In the genomic region with DNA sequence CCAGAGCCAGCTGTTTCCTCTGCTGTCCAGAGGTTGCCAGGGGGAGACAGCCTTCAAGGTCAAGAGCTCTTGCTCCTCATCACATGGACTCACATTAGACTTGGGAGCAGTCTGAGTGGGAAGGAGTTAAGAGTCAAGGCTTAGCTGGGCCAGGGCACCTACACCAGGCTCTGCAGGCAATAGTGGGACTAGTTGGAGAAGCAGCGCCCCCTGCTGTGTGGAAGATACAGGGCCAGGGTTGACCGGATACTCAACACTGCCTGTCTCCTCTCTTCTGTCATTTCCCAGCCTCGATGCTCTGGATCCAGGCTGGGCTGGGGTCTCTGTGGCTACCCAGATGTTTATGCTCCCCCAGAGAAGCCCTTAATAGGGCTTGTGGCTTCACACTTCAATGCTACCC, we compare ENCODE assay signal across 8 mouse cellular contexts. TPM values are rescaled to one million over a fixed set of nuclear protein-coding genes. Genes with fewer than 3 reads are reported as not detected.
DNase-seq lines count a peak whose midpoint lies in the region; TF ChIP-seq lines count a peak whose summit lies in the region.

No protein-coding gene starts in this region.

- H3K27ac ChIP-seq in gastrocnemius, adult 2 months: no peak overlapping the region
- no peak overlapping the region for H3K27ac ChIP-seq in testis, adult 2 months (ENCODE audit: control insufficient read depth, insufficient read depth, low read depth, low read length)

- H3K4me1 ChIP-seq in testis, adult 2 months (ENCODE audit: control insufficient read depth, insufficient read depth, low read length): peaks cover 9% of the 10 kb centered on the region

- H3K27me3 ChIP-seq in testis, adult 2 months (ENCODE audit: control insufficient read depth, insufficient read depth, low read length): no peaks in the 10 kb centered on the region

- peak; percentile 58 for TF ChIP-seq CTCF in gastrocnemius, adult 2 months (IDR thresholded peaks at IDR 0.05)
- TF ChIP-seq CTCF in testis, adult 2 months (IDR thresholded peaks at IDR 0.05; ENCODE audit: control insufficient read depth, insufficient read depth, insufficient replicate concordance, low read depth, low read length): peak; percentile 68; the same call in 1 of the 2 replicates

- no peak for TF ChIP-seq POLR2A in testis, adult 2 months (IDR thresholded peaks at IDR 0.05; ENCODE audit: control insufficient read depth, low read depth, low read length)

- no peaks in the 10 kb centered on the region for H3K36me3 ChIP-seq in testis, adult 2 months (ENCODE audit: control insufficient read depth, insufficient read depth, low read length)

- intact Hi-C loops in gastrocnemius, adult 2 months (cut with DNase I): no loop called here

- DNase-seq in gastrocnemius, adult 2 months: peak; percentile 52
- no peak for DNase-seq in gastrocnemius, adult 8-10 months (ENCODE audit: low spot score in 2 of 2)
- no peak for DNase-seq in testis, postnatal 14 days (ENCODE audit: low spot score)
- peak; percentile 27 for DNase-seq in embryo, embryonic 11.5 days (ENCODE audit: low read depth, low spot score)
- peak; percentile 62 to 74 for DNase-seq in layer of hippocampus, postnatal 14 days (ENCODE audit: low spot score in 2 of 2)
- DNase-seq in mesoderm, embryonic 11.5 days (ENCODE audit: low read depth, low spot score): peak; percentile 54
- DNase-seq in T-cell, adult 2 months (ENCODE audit: low spot score): no peak

- H3K4me3 ChIP-seq in gastrocnemius, adult 2 months: no peak overlapping the region
- no peak overlapping the region for H3K4me3 ChIP-seq in testis, adult 2 months (ENCODE audit: control insufficient read depth, low read depth, low read length)

RNA-seq across cellular contexts. Expression of a gene that starts 3.6 kb away (rescaled TPM):
- not detected for total RNA-seq in gastrocnemius, adult 2 months (2021)
- not detected for total RNA-seq in gastrocnemius, adult 8-10 months (2022)
- 3.2 and 3.9 TPM in 2 replicates for polyA plus RNA-seq in testis, adult 2 months (2012; rRNA removed)
- total RNA-seq in layer of hippocampus, postnatal 14 days (2021): 10 to 100 TPM; 29.6 to 31.2 TPM

RNA-seq across cellular contexts. Expression of a gene that starts 40.2 kb away (rescaled TPM):
- 1 to 10 TPM; 4.0 to 4.3 TPM for total RNA-seq in gastrocnemius, adult 2 months (2021)
- total RNA-seq in gastrocnemius, adult 8-10 months (2022): 1 to 10 TPM; 4.2 to 5.4 (median 4.7) TPM
- 28.7 and 29.7 TPM in 2 replicates for polyA plus RNA-seq in testis, adult 2 months (2012; rRNA removed)
- total RNA-seq in layer of hippocampus, postnatal 14 days (2021): 10 to 100 TPM in 1 of 2 experiments, 1 to 10 TPM in 1; 8.8 to 10.1 TPM

RNA-seq across cellular contexts. Expression of a gene that starts 40.4 kb away (rescaled TPM):
- 10 to 100 TPM; 80.3 to 98.7 TPM for total RNA-seq in gastrocnemius, adult 2 months (2021)
- 10 to 100 TPM; 74.3 to 86.5 (median 83.2) TPM for total RNA-seq in gastrocnemius, adult 8-10 months (2022)
- 329 and 331 TPM in 2 replicates for polyA plus RNA-seq in testis, adult 2 months (2012; rRNA removed)
- total RNA-seq in layer of hippocampus, postnatal 14 days (2021): 10 to 100 TPM; 90.6 to 91.7 TPM

Comparison
In these comparisons a context has a peak if more than half of its experiments do, and no peak if none do; other contexts are left out.
1. DNase-seq: peak in gastrocnemius, adult 2 months (single experiment), embryo, embryonic 11.5 days (single experiment), layer of hippocampus, postnatal 14 days (2 of 2) and mesoderm, embryonic 11.5 days (single experiment); none in gastrocnemius, adult 8-10 months (0 of 2), testis, postnatal 14 days (single experiment) and T-cell, adult 2 months (single experiment).
2. RNA of a gene that starts 3.6 kb away (total RNA-seq): 29.6 to 31.2 TPM in layer of hippocampus, postnatal 14 days; not detected in gastrocnemius, adult 2 months and not detected in gastrocnemius, adult 8-10 months; every median in the first group is over 10 times any median in the second.